In the genomic region with DNA sequence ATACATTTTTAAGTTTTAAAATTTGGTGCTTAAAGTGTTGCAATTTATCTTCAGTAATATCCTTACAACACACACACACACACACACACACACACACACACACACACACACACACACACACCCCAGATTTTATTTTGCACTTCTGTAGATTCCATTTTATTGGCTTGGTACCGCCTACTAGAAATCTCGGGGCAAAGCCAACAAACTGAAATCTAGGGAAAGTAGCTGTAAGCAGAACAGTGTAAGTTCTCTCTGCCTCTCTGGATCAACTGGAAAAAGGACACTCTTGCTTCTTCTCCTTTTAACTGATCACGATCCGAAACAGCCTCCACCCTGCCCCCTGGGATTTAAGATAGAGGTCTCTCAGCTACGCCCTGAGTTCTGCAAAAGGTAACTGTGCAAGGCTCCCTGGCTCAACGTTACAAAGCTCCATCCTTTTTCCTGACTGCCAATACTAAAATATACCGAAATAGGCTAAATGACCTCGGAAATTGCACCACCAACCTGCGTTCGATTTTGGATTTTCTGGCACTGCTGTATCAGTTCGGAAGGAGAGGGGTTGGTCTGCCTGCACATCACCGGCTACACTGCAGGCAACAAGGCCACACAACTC, we compare ENCODE assay signal across 8 mouse cellular contexts.
DNase-seq lines count a peak whose midpoint lies in the region; ATAC-seq lines count a peak whose summit lies in the region.

No protein-coding gene starts in this region.

- 0 out of 4 replicates have a peak overlapping the region, but pooled peaks of 1 of the 2 experiments have one; percentile 49 for H3K4me3 ChIP-seq in heart, embryonic 14.5 days (ENCODE audit: control insufficient read depth in 1 of 2, insufficient read depth in 1 of 2, low read depth in 1 of 2, low read length in 2 of 2)
- peak overlapping the region; percentile 39 for H3K4me3 ChIP-seq in limb, embryonic 15.5 days

- peak; percentile 12 for DNase-seq in gastrocnemius, postnatal 10 days
- DNase-seq in gastrocnemius, postnatal 25 days, result no peak
- peak; percentile 4 for DNase-seq in NIH3T3 (ENCODE audit: low read depth)
- no peak for DNase-seq in spleen, postnatal 10 days (ENCODE audit: low spot score in 2 of 2)
- no peak for DNase-seq in cerebellum, postnatal 4 days (ENCODE audit: low spot score in 2 of 2)
- DNase-seq in adipocyte (ENCODE audit: low spot score), result no peak

- H3K4me2 ChIP-seq in heart, embryonic 14.5 days (ENCODE audit: low read length), result peak overlapping the region; percentile 93
- H3K4me2 ChIP-seq in limb, embryonic 15.5 days, result peak overlapping the region; percentile 61

- ATAC-seq in heart, embryonic 14.5 days (ENCODE audit: insufficient number of reproducible peaks, insufficient read depth, low FRiP score, low read depth), result no peak
- ATAC-seq in limb, embryonic 15.5 days (ENCODE audit: insufficient number of reproducible peaks, low FRiP score, low TSS enrichment, low read depth), result no peak

- H3K4me1 ChIP-seq in heart, embryonic 14.5 days (ENCODE audit: control insufficient read depth in 2 of 2, insufficient read depth in 2 of 2, low read length in 2 of 2), result peaks cover 3 to 7% of the 10 kb centered on the region in 2 experiments; a peak in 2 of 4 replicates
- peaks cover 26% of the 10 kb centered on the region for H3K4me1 ChIP-seq in limb, embryonic 15.5 days

- peaks cover 6% of the 10 kb centered on the region; the same call in 1 of the 2 replicates for H3K27me3 ChIP-seq in heart, embryonic 14.5 days (ENCODE audit: control insufficient read depth, insufficient read depth, low read length)
- no peaks in the 10 kb centered on the region for H3K27me3 ChIP-seq in limb, embryonic 15.5 days

- 57% methylated on average over 12 of the region's 12 CpGs for WGBS in heart, embryonic 14.5 days
- WGBS in limb, embryonic 15.5 days, result 35% methylated on average over 12 of the region's 12 CpGs

- no peak overlapping the region for H3K27ac ChIP-seq in heart, embryonic 14.5 days (replicated peaks in 1 of 2; ENCODE audit: control insufficient read depth in 1 of 2, insufficient read depth in 1 of 2, low read depth in 2 of 2, low read length in 2 of 2)
- peak overlapping the region; percentile 70 for H3K27ac ChIP-seq in limb, embryonic 15.5 days

- no peaks in the 10 kb centered on the region for H3K9me3 ChIP-seq in heart, embryonic 14.5 days (ENCODE audit: control insufficient read depth, low read length)
- no peaks in the 10 kb centered on the region for H3K9me3 ChIP-seq in limb, embryonic 15.5 days

- H3K36me3 ChIP-seq in heart, embryonic 14.5 days (ENCODE audit: control insufficient read depth, insufficient read depth, low read length), result no peaks in the 10 kb centered on the region
- H3K36me3 ChIP-seq in limb, embryonic 15.5 days, result no peaks in the 10 kb centered on the region

- H3K9ac ChIP-seq in heart, embryonic 14.5 days (ENCODE audit: low read length), result no peak overlapping the region
- H3K9ac ChIP-seq in limb, embryonic 15.5 days, result no peak overlapping the region

Comparison
In these comparisons a context has a peak if more than half of its experiments do, and no peak if none do; other contexts are left out.
1. DNase-seq: peak in gastrocnemius, postnatal 10 days (single experiment) and NIH3T3 (single experiment); none in gastrocnemius, postnatal 25 days (single experiment), spleen, postnatal 10 days (0 of 2), cerebellum, postnatal 4 days (0 of 2) and adipocyte (single experiment).